Mouse (Mus musculus): ENCODE results near the gene Naaladl1.

- TF ChIP-seq CTCF (IDR thresholded peaks at IDR 0.05; ENCODE audit: low read depth) (no peak), EP300 (IDR thresholded peaks at IDR 0.05; ENCODE audit: low read depth) (no peak)
These were observed 31.7 kb upstream of the Naaladl1 start for GRCm38 (mm10) chr19:6073889-6074288.
